Mouse (Mus musculus) kidney, adult 2 months (tissue): Measurements from ENCODE around the gene Gm2a.

ENCODE experiments used
- CTCF ChIP-seq: fragments of 200-500 bp; conservative IDR thresholded peaks from 2 replicates; pipeline ENCODE4 v1.5.1; 2011; ENCODE audit warnings: low read depth, mild to moderate bottlenecking, control low read depth, low read length, moderate library complexity, mixed read lengths; ENCODE audit not compliant: insufficient read depth, insufficient read length
- POLR2A ChIP-seq: fragments of 200-500 bp; IDR thresholded peaks from one replicate; pipeline ENCODE4 v1.6.1; 2011; ENCODE audit warnings: low read depth, low read length, control low read depth

DNA sequence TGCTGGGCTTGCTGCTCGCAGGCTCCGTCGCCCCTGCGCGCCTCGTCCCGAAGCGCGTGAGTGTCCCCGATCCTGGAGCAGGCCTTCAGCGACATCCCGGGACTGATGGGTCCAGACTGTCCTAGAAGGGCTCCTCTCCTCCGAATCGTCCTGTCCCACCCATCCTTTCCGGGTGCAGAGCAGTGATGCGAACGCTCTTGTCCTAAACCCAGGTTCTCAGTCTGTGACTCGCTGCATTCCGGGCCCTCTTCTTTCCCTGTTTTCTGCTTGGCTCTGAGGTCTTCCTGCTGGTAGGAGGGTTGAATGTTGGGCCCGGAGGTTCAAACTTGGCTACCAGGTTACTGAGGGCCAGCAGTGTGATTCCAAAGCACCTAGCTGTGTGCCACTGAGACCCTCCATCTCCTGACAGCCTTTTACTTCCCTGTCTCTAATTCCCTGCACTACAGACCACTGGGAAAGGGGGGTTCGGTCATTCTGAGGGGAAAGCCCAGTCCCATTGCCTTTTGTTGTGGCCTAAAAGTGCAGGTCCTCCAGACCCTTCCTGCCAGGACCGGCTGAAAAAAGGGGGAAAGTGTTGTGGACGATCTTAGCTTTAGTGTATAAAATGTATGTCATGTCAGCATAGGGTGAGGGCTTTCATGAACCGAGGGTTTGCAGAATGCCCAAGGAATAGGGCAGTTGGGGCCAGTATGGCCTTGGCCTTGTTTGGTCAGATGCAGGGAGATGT, 437 bp downstream of the Gm2a start:
- TF ChIP-seq CTCF (no peak), POLR2A (no peak)
